ENCODE assay signal across 20 mouse cellular contexts in the genomic region with DNA sequence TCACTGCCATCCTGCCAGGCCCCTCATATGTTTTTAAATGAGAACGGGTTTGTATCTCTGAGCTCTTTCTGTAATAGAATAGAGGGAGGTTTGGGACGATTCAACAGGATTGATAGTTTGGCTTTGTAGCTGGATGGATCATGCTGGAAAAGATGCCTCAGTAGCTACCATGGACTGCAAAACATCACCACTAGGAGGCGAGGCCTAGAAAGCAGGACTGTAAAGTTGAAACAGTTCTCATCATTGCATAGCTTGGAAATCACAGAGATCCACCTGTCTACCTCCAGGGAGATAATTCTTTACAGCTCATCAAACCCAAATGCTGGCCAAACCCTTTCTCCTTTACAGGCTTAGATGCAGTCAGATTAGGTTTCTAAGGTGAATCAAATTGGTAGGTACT. TPM values are rescaled to one million over a fixed set of nuclear protein-coding genes. Genes with fewer than 3 reads are reported as not detected.
A peak's percentile ranks its signal among the peaks of the same experiment; 100 is the strongest.
DNase-seq lines count a peak whose midpoint lies in the region; ATAC-seq and TF ChIP-seq lines count a peak whose summit lies in the region.
"Had no signal": no experiment of that assay in that cellular context is flagged by ENCODE, and none has a peak within 500 bp of the region (broad histone marks: within the 10 kb centered on the region; RNA-seq: fewer than 3 reads in every experiment).

No protein-coding gene starts in this region.

- no peaks in the 10 kb centered on the region for H3K9me3 ChIP-seq in intestine, postnatal 0 days (ENCODE audit: control insufficient read depth)
- no peaks in the 10 kb centered on the region for H3K9me3 ChIP-seq in intestine, embryonic 16.5 days (ENCODE audit: control insufficient read depth, low read length)
- no peaks in the 10 kb centered on the region for H3K9me3 ChIP-seq in CH12.LX (replicated peaks; ENCODE audit: low read length)
- no peaks in the 10 kb centered on the region for H3K9me3 ChIP-seq in forebrain, embryonic 10.5 days
- H3K9me3 ChIP-seq: embryonic facial prominence, embryonic 12.5 days; heart, embryonic 10.5 days; hindbrain, embryonic 15.5 days; lung, embryonic 15.5 days; neural tube, embryonic 13.5 days had no signal

- TF ChIP-seq POLR2A in lung, adult 2 months (IDR thresholded peaks at IDR 0.05; ENCODE audit: borderline replicate concordance, extremely low read depth, low read depth, low read length): no peak
- no peak for TF ChIP-seq POLR2A in CH12.LX (IDR thresholded peaks at IDR 0.05; ENCODE audit: low read depth, low read length)

- no peak overlapping the region for H3K4me2 ChIP-seq in intestine, postnatal 0 days (replicated peaks; ENCODE audit: low read depth)
- no peak overlapping the region for H3K4me2 ChIP-seq in intestine, embryonic 16.5 days (ENCODE audit: low read depth, low read length)
- no peak overlapping the region for H3K4me2 ChIP-seq in CH12.LX (ENCODE audit: insufficient read depth, low read depth, poor library complexity, severe bottlenecking)
- H3K4me2 ChIP-seq: embryonic facial prominence, embryonic 12.5 days; hindbrain, embryonic 15.5 days; lung, embryonic 15.5 days; neural tube, embryonic 13.5 days had no signal

- dilution Hi-C loops in CH12.LX (cut with MboI; ENCODE audit: extremely low pct_ligation_motif_present, extremely low pct_unique_long_range_greater_than_20kb, low sequenced_read_pairs): no loop called here

- no peak for TF ChIP-seq EP300 in CH12.LX (IDR thresholded peaks at IDR 0.05; ENCODE audit: low read length)

- H3K79me2 ChIP-seq in CH12.LX (replicated peaks; ENCODE audit: control insufficient read depth, extremely low read depth, insufficient read depth, poor library complexity, severe bottlenecking): peaks cover 3% of the 10 kb centered on the region; the same call in 1 of the 2 replicates

- ATAC-seq in intestine, postnatal 0 days: no peak
- no peak for ATAC-seq in intestine, embryonic 16.5 days

- TF ChIP-seq RAD21 in CH12.LX (IDR thresholded peaks at IDR 0.05; ENCODE audit: low read depth, low read length): no peak

- no peak overlapping the region for H3K4me3 ChIP-seq in intestine, postnatal 0 days (ENCODE audit: low read depth, low read length)
- no peak overlapping the region for H3K4me3 ChIP-seq in intestine, embryonic 16.5 days (ENCODE audit: low read length)
- no peak overlapping the region for H3K4me3 ChIP-seq in lung, adult 2 months (replicated peaks; ENCODE audit: extremely low read depth, low read depth, low read length)
- no peak overlapping the region for H3K4me3 ChIP-seq in CH12.LX (replicated peaks in 1 of 3; ENCODE audit: low read depth in 2 of 3, low read length in 2 of 3, poor library complexity in 1 of 3)
- no peak overlapping the region for H3K4me3 ChIP-seq in forebrain, embryonic 10.5 days
- H3K4me3 ChIP-seq: embryonic facial prominence, embryonic 12.5 days; heart, embryonic 10.5 days; hindbrain, embryonic 15.5 days; lung, embryonic 15.5 days; neural tube, embryonic 13.5 days had no signal

- no peaks in the 10 kb centered on the region for H3K4me1 ChIP-seq in intestine, postnatal 0 days (replicated peaks; ENCODE audit: control insufficient read depth, insufficient read depth, low read length)
- H3K4me1 ChIP-seq in intestine, embryonic 16.5 days (ENCODE audit: control insufficient read depth, insufficient read depth, low read length): no peaks in the 10 kb centered on the region
- H3K4me1 ChIP-seq in lung, adult 2 months (ENCODE audit: control insufficient read depth, insufficient read depth, low read length): no peaks in the 10 kb centered on the region
- H3K4me1 ChIP-seq in CH12.LX (ENCODE audit: control insufficient read depth in 1 of 2, insufficient read depth in 2 of 2): no peaks in the 10 kb centered on the region
- no peaks in the 10 kb centered on the region for H3K4me1 ChIP-seq in forebrain, embryonic 10.5 days
- H3K4me1 ChIP-seq: hindbrain, embryonic 15.5 days; neural tube, embryonic 13.5 days had no signal

- no peak for DNase-seq in lung, adult 2 months
- DNase-seq in lung, postnatal 14 days: no peak
- DNase-seq in CH12.LX (ENCODE audit: extremely low read depth) (no peak), ZHBTc4 (ENCODE audit: low read depth, low spot score) (peak; percentile 61)
- DNase-seq in layer of hippocampus, postnatal 14 days (ENCODE audit: low spot score in 2 of 2): no peak
- no peak for DNase-seq in forebrain, embryonic 10.5 days (ENCODE audit: extremely low spot score, low spot score)
- DNase-seq: adrenal gland, postnatal 10 days; cerebellum, adult 8-10 months; gastrocnemius, postnatal 10 days; kidney, adult 8-10 months; thymus, postnatal 36 days had no signal

- no peaks in the 10 kb centered on the region for H3K27me3 ChIP-seq in intestine, postnatal 0 days (replicated peaks; ENCODE audit: control insufficient read depth, insufficient read depth, low read length)
- H3K27me3 ChIP-seq in intestine, embryonic 16.5 days (replicated peaks; ENCODE audit: control insufficient read depth, insufficient read depth, low read length): no peaks in the 10 kb centered on the region
- no peaks in the 10 kb centered on the region for H3K27me3 ChIP-seq in CH12.LX (replicated peaks)
- H3K27me3 ChIP-seq in forebrain, embryonic 10.5 days (ENCODE audit: poor library complexity, severe bottlenecking): no peaks in the 10 kb centered on the region
- H3K27me3 ChIP-seq: embryonic facial prominence, embryonic 12.5 days; hindbrain, embryonic 15.5 days; lung, embryonic 15.5 days; neural tube, embryonic 13.5 days had no signal

- 83% methylated on average over 3 of the region's 3 CpGs for WGBS in intestine, postnatal 0 days
- 79% methylated on average over 3 of the region's 3 CpGs for WGBS in intestine, embryonic 16.5 days
- 85% methylated on average over 3 of the region's 3 CpGs for WGBS in lung, adult 2 months
- WGBS in forebrain, embryonic 10.5 days: 84% methylated on average over 3 of the region's 3 CpGs

- no peak overlapping the region for H3K9ac ChIP-seq in intestine, postnatal 0 days (ENCODE audit: low read depth, low read length)
- H3K9ac ChIP-seq in intestine, embryonic 16.5 days (ENCODE audit: low read depth, low read length): no peak overlapping the region
- no peak overlapping the region for H3K9ac ChIP-seq in CH12.LX (ENCODE audit: insufficient read depth, low read depth)
- H3K9ac ChIP-seq: embryonic facial prominence, embryonic 12.5 days; hindbrain, embryonic 15.5 days; lung, embryonic 15.5 days; neural tube, embryonic 13.5 days had no signal

- peaks cover 27% of the 10 kb centered on the region for H3K36me3 ChIP-seq in intestine, postnatal 0 days (ENCODE audit: control insufficient read depth, insufficient read depth)
- peaks cover 22% of the 10 kb centered on the region for H3K36me3 ChIP-seq in intestine, embryonic 16.5 days (ENCODE audit: control insufficient read depth, insufficient read depth, low read length)
- H3K36me3 ChIP-seq in CH12.LX (replicated peaks in 1 of 2; ENCODE audit: control insufficient read depth in 1 of 2, insufficient read depth in 1 of 2, low read length in 1 of 2): peaks cover 28 to 65% of the 10 kb centered on the region in 2 experiments
- peaks cover 59% of the 10 kb centered on the region for H3K36me3 ChIP-seq in forebrain, embryonic 10.5 days (replicated peaks)

- H3K27ac ChIP-seq in intestine, postnatal 0 days (ENCODE audit: low read depth, low read length): no peak overlapping the region
- H3K27ac ChIP-seq in intestine, embryonic 16.5 days (ENCODE audit: low read length): no peak overlapping the region
- H3K27ac ChIP-seq in CH12.LX (ENCODE audit: insufficient read depth, low read depth): no peak overlapping the region
- H3K27ac ChIP-seq in forebrain, embryonic 10.5 days: no peak overlapping the region
- H3K27ac ChIP-seq: embryonic facial prominence, embryonic 12.5 days; heart, embryonic 10.5 days; hindbrain, embryonic 15.5 days; lung, embryonic 15.5 days; neural tube, embryonic 13.5 days had no signal

- peak; percentile 59 for TF ChIP-seq CTCF in intestine, postnatal 0 days (IDR thresholded peaks at IDR 0.05; ENCODE audit: low read depth)
- TF ChIP-seq CTCF in lung, adult 2 months (IDR thresholded peaks at IDR 0.05; ENCODE audit: insufficient read depth, low read length): 0 out of 2 replicates have a peak, but pooled peaks have one; percentile 2
- TF ChIP-seq CTCF in CH12.LX (conservative IDR thresholded peaks at IDR 0.05 in 1 of 2, IDR thresholded peaks at IDR 0.05 in 1 of 2; ENCODE audit: low read depth in 2 of 2, low read length in 2 of 2): peak; percentile 25 to 47; a peak in 3 of 4 replicates

- in situ Hi-C loops in CH12.LX (cut with MboI; ENCODE audit: low pct_ligation_motif_present, low pct_unique_long_range_greater_than_20kb, low sequenced_read_pairs): no loop called here

RNA-seq across cellular contexts. Expression of gene Thrsp, which starts 6.0 kb away (rescaled TPM):
- 1.6 and 2.4 TPM in 2 replicates for polyA plus RNA-seq in intestine, postnatal 0 days (2015; fragmentation: Nextera tagmentation; extraction: Ambion mirVana)
- 0.40 and 0.45 TPM in 2 replicates for polyA plus RNA-seq in intestine, embryonic 16.5 days (2015; fragmentation: Nextera tagmentation; extraction: Ambion mirVana)
- 72.8 and 95.2 TPM in 2 replicates for polyA plus RNA-seq in lung, adult 2 months (2012; rRNA removed)
- total RNA-seq in CH12.LX (2012; rRNA removed): not detected in 2 replicates
- not detected in 2 replicates for total RNA-seq in CH12.LX (2014; rRNA removed)
- not detected in 2 replicates for polyA plus RNA-seq in CH12.LX (2012; ENCODE audit: insufficient read length, low read depth)
- total RNA-seq in layer of hippocampus, postnatal 14 days (2021): 10 to 100 TPM; 29.1 to 31.5 TPM
- polyA plus RNA-seq in forebrain, embryonic 10.5 days (2016; fragmentation: Nextera tagmentation; extraction: Ambion mirVana): 0.23 and 0.32 TPM in 2 replicates
- total RNA-seq: common myeloid progenitor, adult 5-6 weeks; megakaryocyte-erythroid progenitor cell, adult 5-6 weeks had no signal

RNA-seq across cellular contexts. Expression of gene Ndufc2, which starts 11.8 kb away (rescaled TPM):
- polyA plus RNA-seq in intestine, postnatal 0 days (2015; fragmentation: Nextera tagmentation; extraction: Ambion mirVana): 517 and 549 TPM in 2 replicates
- polyA plus RNA-seq in intestine, embryonic 16.5 days (2015; fragmentation: Nextera tagmentation; extraction: Ambion mirVana): 377 and 385 TPM in 2 replicates
- 134 and 135 TPM in 2 replicates for polyA plus RNA-seq in lung, adult 2 months (2012; rRNA removed)
- total RNA-seq in CH12.LX (2012; rRNA removed) (202 and 217 TPM in 2 replicates), CH12.LX (2014; rRNA removed) (349 and 352 TPM in 2 replicates)
- 277 and 352 TPM in 2 replicates for polyA plus RNA-seq in CH12.LX (2012; ENCODE audit: insufficient read length, low read depth)
- total RNA-seq in layer of hippocampus, postnatal 14 days (2021): 100 to 1,000 TPM; 267 TPM
- polyA plus RNA-seq in forebrain, embryonic 10.5 days (2016; fragmentation: Nextera tagmentation; extraction: Ambion mirVana): 320 and 327 TPM in 2 replicates

RNA-seq across cellular contexts. Expression of gene Kctd14, which starts 39.5 kb away (rescaled TPM):
- 4.8 and 5.3 TPM in 2 replicates for polyA plus RNA-seq in intestine, postnatal 0 days (2015; fragmentation: Nextera tagmentation; extraction: Ambion mirVana)
- 6.8 and 7.3 TPM in 2 replicates for polyA plus RNA-seq in intestine, embryonic 16.5 days (2015; fragmentation: Nextera tagmentation; extraction: Ambion mirVana)
- polyA plus RNA-seq in lung, adult 2 months (2012; rRNA removed): 4.0 and 6.7 TPM in 2 replicates
- total RNA-seq in CH12.LX (2012; rRNA removed) (0.38 and 0.71 TPM in 2 replicates), CH12.LX (2014; rRNA removed) (not detected in 2 replicates)
- polyA plus RNA-seq in CH12.LX (2012; ENCODE audit: insufficient read length, low read depth): 0.17 and 0.22 TPM in 2 replicates
- 1 to 10 TPM; 2.3 to 3.6 TPM for total RNA-seq in layer of hippocampus, postnatal 14 days (2021)
- 0.33 and 0.40 TPM in 2 replicates for polyA plus RNA-seq in forebrain, embryonic 10.5 days (2016; fragmentation: Nextera tagmentation; extraction: Ambion mirVana)

RNA-seq across cellular contexts. Expression of gene Alg8, which starts 40.2 kb away (rescaled TPM):
- polyA plus RNA-seq in intestine, postnatal 0 days (2015; fragmentation: Nextera tagmentation; extraction: Ambion mirVana): 14.5 and 15.7 TPM in 2 replicates
- polyA plus RNA-seq in intestine, embryonic 16.5 days (2015; fragmentation: Nextera tagmentation; extraction: Ambion mirVana): 51.3 and 55.7 TPM in 2 replicates
- 7.4 and 9.3 TPM in 2 replicates for polyA plus RNA-seq in lung, adult 2 months (2012; rRNA removed)
- total RNA-seq in CH12.LX (2012; rRNA removed) (14.3 and 16.2 TPM in 2 replicates), CH12.LX (2014; rRNA removed) (20.5 and 24.2 TPM in 2 replicates)
- 42.6 and 48.4 TPM in 2 replicates for polyA plus RNA-seq in CH12.LX (2012; ENCODE audit: insufficient read length, low read depth)
- 10 to 100 TPM; 11.4 TPM for total RNA-seq in layer of hippocampus, postnatal 14 days (2021)
- 56.2 and 61.3 TPM in 2 replicates for polyA plus RNA-seq in forebrain, embryonic 10.5 days (2016; fragmentation: Nextera tagmentation; extraction: Ambion mirVana)

Comparison
In these comparisons a context has a peak if more than half of its experiments do, and no peak if none do; other contexts are left out.
1. CTCF ChIP-seq: peak in every context shown above with its lines; median percentile 59 in intestine, postnatal 0 days; 36 in CH12.LX; 2 in lung, adult 2 months.
2. RNA of gene Thrsp, which starts 6.0 kb away (polyA plus RNA-seq): 72.8 to 95.2 TPM in lung, adult 2 months; 1.6 to 2.4 TPM in intestine, postnatal 0 days, 0.40 to 0.45 TPM in intestine, embryonic 16.5 days, 0.23 to 0.32 TPM in forebrain, embryonic 10.5 days and not detected in CH12.LX; every median in the first group is over 10 times any median in the second.